Mouse (Mus musculus) Patski (cell line): ENCODE data around the gene P3h1. TPM values are rescaled to one million over a fixed set of nuclear protein-coding genes. Genes with fewer than 3 reads are reported as not detected.

ENCODE experiments used
- ATAC-seq: fragments of 100-300 bp; one replicate; pipeline ENCODE4 v1.8.0; 2021
- CTCF ChIA-PET: fragments of 350-600 bp; sonication (Branson Sonifier 250); formaldehyde crosslinking; loops from one replicate; lab custom pipeline; 2022; ENCODE audit warnings: inconsistent platforms; lab: Charles Lee
- POLR2A ChIA-PET: fragments of 350-600 bp; sonication (Branson Sonifier 250); formaldehyde crosslinking; loops from one replicate; lab custom pipeline; 2022; ENCODE audit warnings: antibody characterized with exemption, inconsistent platforms; lab: Charles Lee
- DNase-seq: peaks from one replicate; pipeline ENCODE4 v3.0.0-alpha.2; 2011; ENCODE audit warnings: low read depth, low spot score
- H3K27me3 ChIP-seq: fragments of 371-371 bp; one replicate; pipeline ENCODE4 v1.5.1; 2021
- CTCF ChIP-seq: fragments of 100-300 bp; IDR thresholded peaks from one replicate; pipeline ENCODE4 v1.5.1; 2021
- in situ Hi-C: fragments of 300-500 bp; cut with MboI; formaldehyde crosslinking; loops from 3 replicates; pipeline ENCODE4 v1.11.1; 2018; ENCODE audit warnings: low pct_unique_long_range_greater_than_20kb, mixed read lengths
- polyA plus RNA-seq: library from polyadenylated mRNA; unstranded; gene quantifications from one replicate; pipeline ENCODE4 v1.2.3, GENCODE M21; 2021

The P3h1 gene
- polyA plus RNA-seq, result 45.3 TPM

GRCm38 (mm10) chr4:119232410-119233255, at the start of gene P3h1, which contains the start of gene AU022252:
TSS of gene P3h1 (plus strand) at chr4:119232915.
TSS of gene AU022252 (minus strand) at chr4:119232712.
- ATAC-seq (peak; percentile 82), DNase-seq (peak; percentile 96)
- no peak for TF ChIP-seq CTCF
- in situ Hi-C loops, result no loop called here
- POLR2A ChIA-PET, result interaction anchor here (1.0 kb wide), 1 partner anchor 12 kb away, joined by 3 read pairs; no protein-coding TSS in a partner anchor
- CTCF ChIA-PET, result interaction anchor here (0.8 to 1.4 kb wide), 3 partner anchors 13 to 76 kb away, joined by 3 to 4 read pairs (median 4); no protein-coding TSS in a partner anchor
- no peaks in the 10 kb centered on the region for H3K27me3 ChIP-seq

- ChIA-PET CTCF (no interaction called here), POLR2A (interaction anchor here (1.1 kb wide), 1 partner anchor 12 kb away, joined by 3 read pairs; no protein-coding TSS in a partner anchor)
- DNase-seq (no peak), ATAC-seq (no peak)
- in situ Hi-C loops, result no loop called here
- H3K27me3 ChIP-seq, result peaks cover 7% of the 10 kb centered on the region
- no peak for TF ChIP-seq CTCF
These were observed 49.2 kb upstream of the P3h1 start for GRCm38 (mm10) chr4:119183525-119183924.

GRCm38 (mm10) chr4:119185771-119186170, 46.9 kb upstream of the P3h1 start:
- ATAC-seq (no peak), DNase-seq (no peak)
- POLR2A ChIA-PET, result no interaction called here
- peaks cover 13% of the 10 kb centered on the region for H3K27me3 ChIP-seq
- CTCF ChIA-PET, result no interaction called here
- no peak for TF ChIP-seq CTCF
- in situ Hi-C loops, result no loop called here

GRCm38 (mm10) chr4:119188060-119188785, 44.5 kb upstream of the P3h1 start:
- TF ChIP-seq CTCF, result no peak
- POLR2A ChIA-PET, result no interaction called here
- DNase-seq (no peak), ATAC-seq (no peak)
- CTCF ChIA-PET, result interaction anchor here (0.6 to 0.9 kb wide), 2 partner anchors 9 to 30 kb away, joined by 3 to 4 read pairs; no protein-coding TSS in a partner anchor
- in situ Hi-C loops, result no loop called here
- H3K27me3 ChIP-seq, result peaks cover 13% of the 10 kb centered on the region

GRCm38 (mm10) chr4:119189392-119189791, 43.3 kb upstream of the P3h1 start:
- TF ChIP-seq CTCF, result no peak
- ChIA-PET CTCF (no interaction called here), POLR2A (no interaction called here)
- in situ Hi-C loops, result no loop called here
- ATAC-seq (no peak), DNase-seq (no peak)
- H3K27me3 ChIP-seq, result peaks cover 13% of the 10 kb centered on the region

- no peak for TF ChIP-seq CTCF
- DNase-seq (no peak), ATAC-seq (no peak)
- POLR2A ChIA-PET, result no interaction called here
- H3K27me3 ChIP-seq, result peaks cover 13% of the 10 kb centered on the region
- in situ Hi-C loops, result no loop called here
- CTCF ChIA-PET, result no interaction called here
These were observed 42.9 kb upstream of the P3h1 start, which contains the start of gene Ermap for GRCm38 (mm10) chr4:119189864-119190263. TSS of gene Ermap (minus strand) at chr4:119190011.

- in situ Hi-C loops, result no loop called here
These were observed 42.1 kb upstream of the P3h1 start for GRCm38 (mm10) chr4:119190618-119191017.

GRCm38 (mm10) chr4:119191273-119191672, 41.4 kb upstream of the P3h1 start:
- POLR2A ChIA-PET, result no interaction called here
- in situ Hi-C loops, result no loop called here
- CTCF ChIA-PET, result no interaction called here

More at GRCm38 (mm10) chr4:119190618-119191017, 42.1 kb upstream of the P3h1 start:
- ChIA-PET CTCF (no interaction called here), POLR2A (no interaction called here)
- TF ChIP-seq CTCF, result no peak
- DNase-seq (no peak), ATAC-seq (no peak)
- peaks cover 10% of the 10 kb centered on the region for H3K27me3 ChIP-seq

GRCm38 (mm10) chr4:119192757-119193156, 40.0 kb upstream of the P3h1 start:
- ATAC-seq (no peak), DNase-seq (no peak)
- peaks cover 6% of the 10 kb centered on the region for H3K27me3 ChIP-seq
- ChIA-PET POLR2A (interaction anchor here (1.5 kb wide), 1 partner anchor 188 kb away, joined by 3 read pairs; no protein-coding TSS in a partner anchor), CTCF (interaction anchor here (1.5 kb wide), 1 partner anchor 10 kb away, joined by 3 read pairs; no protein-coding TSS in a partner anchor)
- TF ChIP-seq CTCF, result no peak
- in situ Hi-C loops, result no loop called here

More at GRCm38 (mm10) chr4:119191273-119191672, 41.4 kb upstream of the P3h1 start:
- no peak for TF ChIP-seq CTCF
- peaks cover 7% of the 10 kb centered on the region for H3K27me3 ChIP-seq
- DNase-seq (no peak), ATAC-seq (no peak)

- TF ChIP-seq CTCF, result no peak
- DNase-seq (no peak), ATAC-seq (peak; percentile 81)
- in situ Hi-C loops, result no loop called here
- H3K27me3 ChIP-seq, result no peaks in the 10 kb centered on the region
- ChIA-PET POLR2A (interaction anchor here (0.6 to 1.2 kb wide), 4 partner anchors 12 to 149 kb away, joined by 3 read pairs; no protein-coding TSS in a partner anchor), CTCF (interaction anchor here (1.1 kb wide), 1 partner anchor 192 kb away, joined by 3 read pairs; no protein-coding TSS in a partner anchor)
These were observed 37.7 kb upstream of the P3h1 start, which contains the start of gene Svbp for GRCm38 (mm10) chr4:119194909-119195581. TSS of gene Svbp (plus strand) at chr4:119195306.
